Mouse (Mus musculus): ENCODE results near the gene Zp2. TPM values are rescaled to one million over a fixed set of nuclear protein-coding genes. Genes with fewer than 3 reads are reported as not detected.

Gene Zp2
- not detected in 2 replicates for polyA plus RNA-seq (2014; fragmentation: Nextera tagmentation; extraction: Ambion mirVana)

- H3K4me3 ChIP-seq (ENCODE audit: low read depth, low read length): no peak within 1 kb of the TSS
- H3K4me2 ChIP-seq (replicated peaks; ENCODE audit: low read depth, low read length): no peak within 1 kb of the TSS
- ATAC-seq (ENCODE audit: insufficient number of reproducible peaks, insufficient read depth, low FRiP score, low read depth): no peak
- no peak within 1 kb of the TSS for H3K9ac ChIP-seq (replicated peaks; ENCODE audit: low read depth, low read length)
- H3K36me3 ChIP-seq (ENCODE audit: control insufficient read depth, insufficient read depth, low read length): no peaks in the 10 kb centered on the region
- H3K9me3 ChIP-seq (ENCODE audit: control insufficient read depth, low read depth, low read length): no peaks in the 10 kb centered on the region
- H3K4me1 ChIP-seq (ENCODE audit: control insufficient read depth, insufficient read depth, low read length): no peaks in the 10 kb centered on the region
- no peaks in the 10 kb centered on the region for H3K27me3 ChIP-seq (ENCODE audit: control insufficient read depth, insufficient read depth, low read length)
- H3K27ac ChIP-seq (ENCODE audit: low read length): no peak within 1 kb of the TSS
- WGBS: 63% methylated on average over 9 of the region's 9 CpGs
Observed at GRCm38 (mm10) chr7:120145191-120145590, at the start of gene Zp2. Gene Zp2 (minus strand): TSS chr7:120145291.

DNA sequence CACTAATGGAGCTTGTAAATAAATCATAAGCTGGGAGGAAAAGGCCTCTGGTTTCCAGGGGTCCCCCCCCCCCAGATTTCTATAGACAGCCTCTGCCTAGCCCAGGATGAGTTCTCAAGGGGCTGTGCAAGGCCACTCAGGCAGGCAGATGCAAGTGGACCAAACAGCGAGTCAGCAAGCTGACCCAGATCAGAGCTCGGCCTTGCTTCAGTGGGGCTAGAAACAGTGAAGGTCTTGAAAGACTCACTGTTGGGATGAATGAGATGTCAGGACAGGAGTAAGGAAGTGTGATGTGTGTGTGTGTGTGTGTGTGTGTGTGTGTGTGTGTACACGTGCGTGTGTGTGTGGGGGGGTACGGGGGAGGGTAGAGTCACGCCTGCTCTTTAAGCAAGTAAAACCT is 47.7 kb upstream of the Zp2 start:
- WGBS: 76% methylated on average over 6 of the region's 6 CpGs
- no peak for ATAC-seq (ENCODE audit: insufficient number of reproducible peaks, insufficient read depth, low FRiP score, low read depth)
- Histone ChIP-seq H3K4me3 (ENCODE audit: low read depth, low read length) (no peak overlapping the region), H3K36me3 (ENCODE audit: control insufficient read depth, insufficient read depth, low read length) (no peaks in the 10 kb centered on the region), H3K4me1 (ENCODE audit: control insufficient read depth, insufficient read depth, low read length) (0 out of 2 replicates have a peak, but pooled peaks cover 3% of the 10 kb centered on the region), H3K27me3 (ENCODE audit: control insufficient read depth, insufficient read depth, low read length) (no peaks in the 10 kb centered on the region), H3K9ac (replicated peaks; ENCODE audit: low read depth, low read length) (no peak overlapping the region), H3K4me2 (replicated peaks; ENCODE audit: low read depth, low read length) (no peak overlapping the region), H3K27ac (ENCODE audit: low read length) (no peak overlapping the region), H3K9me3 (ENCODE audit: control insufficient read depth, low read depth, low read length) (no peaks in the 10 kb centered on the region)

DNA sequence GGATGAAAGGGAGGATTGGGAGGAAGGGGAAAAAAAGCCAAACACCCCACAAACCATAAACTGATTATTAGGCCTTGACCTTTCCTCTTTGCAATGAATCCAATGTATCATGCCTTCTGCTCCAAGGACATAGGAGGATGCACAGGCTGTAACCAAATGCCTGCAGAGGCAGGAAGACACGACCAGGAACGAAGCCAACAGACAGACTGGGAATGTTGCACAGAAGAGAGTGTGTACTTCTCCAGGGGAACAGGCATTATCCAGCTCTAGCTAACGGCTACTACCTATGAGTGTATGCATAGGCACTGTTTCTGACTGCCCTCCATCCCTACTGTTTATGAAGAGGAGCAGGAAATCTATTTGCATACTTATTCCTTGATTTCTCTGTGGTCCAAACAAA is 47.1 kb upstream of the Zp2 start:
- no peaks in the 10 kb centered on the region for H3K36me3 ChIP-seq (ENCODE audit: control insufficient read depth, insufficient read depth, low read length)

GRCm38 (mm10) chr7:120190150-120190665 is 45.1 kb upstream of the Zp2 start:
- Histone ChIP-seq H3K36me3 (ENCODE audit: control insufficient read depth, insufficient read depth, low read length) (no peaks in the 10 kb centered on the region), H3K27me3 (ENCODE audit: control insufficient read depth, insufficient read depth, low read length) (no peaks in the 10 kb centered on the region), H3K4me1 (ENCODE audit: control insufficient read depth, insufficient read depth, low read length) (0 out of 2 replicates have a peak, but pooled peaks cover 3% of the 10 kb centered on the region), H3K27ac (ENCODE audit: low read length) (no peak overlapping the region), H3K9ac (replicated peaks; ENCODE audit: low read depth, low read length) (no peak overlapping the region), H3K4me2 (replicated peaks; ENCODE audit: low read depth, low read length) (no peak overlapping the region), H3K9me3 (ENCODE audit: control insufficient read depth, low read depth, low read length) (no peaks in the 10 kb centered on the region), H3K4me3 (ENCODE audit: low read depth, low read length) (no peak overlapping the region)
- ATAC-seq (ENCODE audit: insufficient number of reproducible peaks, insufficient read depth, low FRiP score, low read depth): no peak
- WGBS: 49% methylated on average over 8 of the region's 8 CpGs

More for the DNA sequence above, 47.1 kb upstream of the Zp2 start:
- no peak overlapping the region for H3K4me3 ChIP-seq (ENCODE audit: low read depth, low read length)
- H3K9ac ChIP-seq (replicated peaks; ENCODE audit: low read depth, low read length): no peak overlapping the region
- H3K27me3 ChIP-seq (ENCODE audit: control insufficient read depth, insufficient read depth, low read length): no peaks in the 10 kb centered on the region
- H3K27ac ChIP-seq (ENCODE audit: low read length): no peak overlapping the region
- no peak for ATAC-seq (ENCODE audit: insufficient number of reproducible peaks, insufficient read depth, low FRiP score, low read depth)
- 42% methylated on average over 3 of the region's 3 CpGs for WGBS
- H3K9me3 ChIP-seq (ENCODE audit: control insufficient read depth, low read depth, low read length): no peaks in the 10 kb centered on the region
- H3K4me2 ChIP-seq (replicated peaks; ENCODE audit: low read depth, low read length): no peak overlapping the region
- H3K4me1 ChIP-seq (ENCODE audit: control insufficient read depth, insufficient read depth, low read length): 0 out of 2 replicates have a peak, but pooled peaks cover 3% of the 10 kb centered on the region

DNA sequence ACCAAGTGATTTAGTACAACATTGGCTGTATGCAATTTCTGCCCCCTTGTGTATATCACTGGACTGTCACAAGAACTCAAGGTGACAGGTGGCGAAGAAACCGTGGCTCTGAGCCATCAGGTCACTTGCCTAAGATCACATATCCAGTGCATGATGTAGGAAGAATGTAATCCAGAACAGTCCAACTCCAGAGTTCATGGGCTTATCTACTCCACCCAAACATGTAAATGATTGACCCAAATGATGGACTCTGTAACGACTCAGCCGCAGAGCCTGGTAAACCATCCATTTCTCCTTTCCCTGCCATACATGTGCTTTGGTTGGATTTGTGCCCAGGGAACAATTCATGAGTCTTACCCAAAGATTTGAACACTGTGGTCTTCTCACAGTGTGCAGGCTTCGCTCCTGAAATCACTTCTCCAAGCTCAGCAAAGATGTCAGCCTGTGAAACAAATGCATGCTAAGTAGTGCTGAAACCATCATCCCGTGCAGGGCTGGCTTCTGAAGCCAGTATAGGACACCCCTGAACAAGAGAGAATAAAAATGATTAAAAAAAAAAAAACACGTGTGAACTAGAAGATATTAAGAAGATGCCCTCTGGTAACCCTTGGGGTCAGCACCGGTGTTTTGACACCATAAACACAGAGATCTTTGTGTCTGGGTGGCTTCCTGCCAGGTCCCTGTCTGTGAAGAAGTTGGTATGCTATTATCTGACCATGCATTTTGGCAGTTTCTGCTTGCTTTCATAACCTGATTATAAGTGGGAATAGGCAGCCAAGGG is 44.5 kb upstream of the Zp2 start:
- Histone ChIP-seq H3K27ac (ENCODE audit: low read length) (no peak overlapping the region), H3K4me1 (ENCODE audit: control insufficient read depth, insufficient read depth, low read length) (0 out of 2 replicates have a peak, but pooled peaks cover 3% of the 10 kb centered on the region), H3K4me3 (ENCODE audit: low read depth, low read length) (no peak overlapping the region), H3K9me3 (ENCODE audit: control insufficient read depth, low read depth, low read length) (no peaks in the 10 kb centered on the region), H3K27me3 (ENCODE audit: control insufficient read depth, insufficient read depth, low read length) (no peaks in the 10 kb centered on the region), H3K36me3 (ENCODE audit: control insufficient read depth, insufficient read depth, low read length) (no peaks in the 10 kb centered on the region), H3K4me2 (replicated peaks; ENCODE audit: low read depth, low read length) (no peak overlapping the region), H3K9ac (replicated peaks; ENCODE audit: low read depth, low read length) (no peak overlapping the region)
- ATAC-seq (ENCODE audit: insufficient number of reproducible peaks, insufficient read depth, low FRiP score, low read depth): no peak
- 59% methylated on average over 8 of the region's 8 CpGs for WGBS

- no peak overlapping the region for H3K4me3 ChIP-seq (ENCODE audit: low read depth, low read length)
- no peak overlapping the region for H3K4me2 ChIP-seq (replicated peaks; ENCODE audit: low read depth, low read length)
- no peaks in the 10 kb centered on the region for H3K36me3 ChIP-seq (ENCODE audit: control insufficient read depth, insufficient read depth, low read length)
- H3K4me1 ChIP-seq (ENCODE audit: control insufficient read depth, insufficient read depth, low read length): 0 out of 2 replicates have a peak, but pooled peaks cover 3% of the 10 kb centered on the region
- no peak overlapping the region for H3K27ac ChIP-seq (ENCODE audit: low read length)
- no peak overlapping the region for H3K9ac ChIP-seq (replicated peaks; ENCODE audit: low read depth, low read length)
- no peaks in the 10 kb centered on the region for H3K27me3 ChIP-seq (ENCODE audit: control insufficient read depth, insufficient read depth, low read length)
- whole genome bisulfite sequencing: 90% methylated on average over 5 of the region's 5 CpGs
- no peak for ATAC-seq (ENCODE audit: insufficient number of reproducible peaks, insufficient read depth, low FRiP score, low read depth)
- H3K9me3 ChIP-seq (ENCODE audit: control insufficient read depth, low read depth, low read length): no peaks in the 10 kb centered on the region
Observed at GRCm38 (mm10) chr7:120188946-120189345, 43.9 kb upstream of the Zp2 start.

DNA sequence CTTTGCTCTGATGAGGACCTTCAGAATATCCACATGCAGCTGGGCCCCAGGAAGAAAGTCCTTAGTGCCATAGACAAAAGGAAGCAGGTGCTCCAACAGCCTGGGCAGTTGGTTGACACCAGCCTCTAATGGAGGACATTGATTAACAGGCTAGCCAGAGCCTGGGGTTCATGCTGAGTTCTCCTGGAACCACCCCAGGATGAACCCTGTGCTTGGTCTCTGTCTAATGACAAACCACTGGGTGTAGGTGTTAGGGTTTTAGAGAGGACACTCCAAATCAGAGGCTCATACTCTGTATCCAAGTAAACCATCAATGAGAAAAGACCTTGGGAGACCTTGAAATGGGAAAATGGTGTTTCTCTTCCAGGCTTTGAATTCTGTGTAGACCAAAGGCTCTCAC is 37.8 kb upstream of the Zp2 start:
- H3K9me3 ChIP-seq (ENCODE audit: control insufficient read depth, low read depth, low read length): no peaks in the 10 kb centered on the region
- no peak overlapping the region for H3K9ac ChIP-seq (replicated peaks; ENCODE audit: low read depth, low read length)
- no peaks in the 10 kb centered on the region for H3K27me3 ChIP-seq (ENCODE audit: control insufficient read depth, insufficient read depth, low read length)
- H3K4me2 ChIP-seq (replicated peaks; ENCODE audit: low read depth, low read length): no peak overlapping the region
- no peak overlapping the region for H3K27ac ChIP-seq (ENCODE audit: low read length)
- H3K4me3 ChIP-seq (ENCODE audit: low read depth, low read length): no peak overlapping the region
- no peaks in the 10 kb centered on the region for H3K4me1 ChIP-seq (ENCODE audit: control insufficient read depth, insufficient read depth, low read length)
- no peaks in the 10 kb centered on the region for H3K36me3 ChIP-seq (ENCODE audit: control insufficient read depth, insufficient read depth, low read length)
- no peak for ATAC-seq (ENCODE audit: insufficient number of reproducible peaks, insufficient read depth, low FRiP score, low read depth)

DNA sequence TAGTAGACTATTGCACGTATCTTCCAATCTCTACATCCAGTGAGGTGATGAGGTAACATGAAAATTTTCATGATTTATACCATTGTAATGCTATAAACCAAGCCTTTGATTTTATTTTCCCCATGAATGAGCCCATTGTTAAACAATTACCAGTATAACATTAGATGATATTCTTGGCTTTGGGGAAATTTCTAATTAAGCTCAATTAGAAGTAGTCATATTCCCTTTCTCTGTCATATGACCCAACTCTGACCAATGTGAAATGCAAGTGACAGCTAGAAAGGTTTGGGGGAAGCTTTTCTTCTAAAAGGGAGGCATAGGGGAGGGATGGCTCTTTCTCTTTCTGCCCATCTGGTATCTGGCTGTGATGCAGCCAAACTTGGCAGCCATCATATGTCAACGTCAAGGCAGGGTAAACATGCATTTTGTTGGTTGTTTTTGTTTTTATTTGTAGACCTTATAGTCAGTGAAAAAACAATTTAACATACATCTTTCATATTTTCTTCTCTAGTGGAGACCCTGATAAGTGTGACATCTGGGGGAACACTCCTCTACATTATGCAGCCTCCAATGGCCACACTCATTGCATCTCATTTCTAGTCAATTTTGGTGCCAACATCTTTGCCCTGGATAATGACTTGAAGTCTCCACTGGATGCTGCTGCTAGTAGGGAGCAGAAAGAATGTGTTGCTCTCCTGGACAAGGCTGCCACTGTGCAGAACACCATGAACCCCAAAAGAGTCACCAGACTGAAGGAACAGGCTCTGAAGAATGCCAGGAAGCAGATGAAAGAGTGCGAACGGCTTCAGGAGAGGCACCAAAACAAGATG is 36.5 kb upstream of the Zp2 start:
- Histone ChIP-seq H3K9me3 (ENCODE audit: control insufficient read depth, low read depth, low read length) (no peaks in the 10 kb centered on the region), H3K4me2 (replicated peaks; ENCODE audit: low read depth, low read length) (no peak overlapping the region), H3K4me3 (ENCODE audit: low read depth, low read length) (no peak overlapping the region), H3K9ac (replicated peaks; ENCODE audit: low read depth, low read length) (no peak overlapping the region), H3K36me3 (ENCODE audit: control insufficient read depth, insufficient read depth, low read length) (no peaks in the 10 kb centered on the region), H3K27ac (ENCODE audit: low read length) (no peak overlapping the region), H3K27me3 (ENCODE audit: control insufficient read depth, insufficient read depth, low read length) (no peaks in the 10 kb centered on the region), H3K4me1 (ENCODE audit: control insufficient read depth, insufficient read depth, low read length) (no peaks in the 10 kb centered on the region)
- WGBS: 88% methylated on average over 4 of the region's 4 CpGs
- no peak for ATAC-seq (ENCODE audit: insufficient number of reproducible peaks, insufficient read depth, low FRiP score, low read depth)
